Mouse (Mus musculus): Measurements from ENCODE around the gene Hcar1.

- TF ChIP-seq CTCF (IDR thresholded peaks at IDR 0.05; ENCODE audit: extremely low read depth, insufficient read depth, low read length) (no peak), POLR2A (IDR thresholded peaks at IDR 0.05; ENCODE audit: extremely low read depth, insufficient read depth, low read length) (no peak)
Observed at GRCm38 (mm10) chr5:123832309-123832708, 47.5 kb downstream of the Hcar1 start.

All from cortical plate, adult 2 months (tissue).